Mouse (Mus musculus): ENCODE measurements around the gene Hipk2.

The Hipk2 gene

DNA sequence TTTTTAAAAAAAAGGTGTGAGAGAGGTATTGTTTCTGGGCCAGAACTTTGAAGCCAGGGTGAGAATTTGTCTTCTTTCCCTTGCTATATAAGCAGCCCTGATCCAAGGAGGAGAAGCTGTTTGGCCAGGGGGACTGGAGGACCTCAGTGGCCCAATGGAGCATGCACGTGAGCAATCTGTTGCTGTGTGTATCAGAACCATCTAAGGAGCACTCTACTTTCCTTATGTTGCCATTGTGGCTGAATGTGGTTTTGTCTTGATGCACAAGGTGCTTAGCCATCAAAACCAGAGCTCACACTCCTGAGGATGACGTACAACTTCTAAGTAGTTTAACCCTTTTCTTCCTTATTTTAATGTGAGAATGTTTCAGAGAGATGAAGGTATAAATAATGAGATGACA, 41.2 kb downstream of the Hipk2 start:
- DNase-seq (ENCODE audit: extremely low read depth, low read depth, low spot score) = no peak

DNA sequence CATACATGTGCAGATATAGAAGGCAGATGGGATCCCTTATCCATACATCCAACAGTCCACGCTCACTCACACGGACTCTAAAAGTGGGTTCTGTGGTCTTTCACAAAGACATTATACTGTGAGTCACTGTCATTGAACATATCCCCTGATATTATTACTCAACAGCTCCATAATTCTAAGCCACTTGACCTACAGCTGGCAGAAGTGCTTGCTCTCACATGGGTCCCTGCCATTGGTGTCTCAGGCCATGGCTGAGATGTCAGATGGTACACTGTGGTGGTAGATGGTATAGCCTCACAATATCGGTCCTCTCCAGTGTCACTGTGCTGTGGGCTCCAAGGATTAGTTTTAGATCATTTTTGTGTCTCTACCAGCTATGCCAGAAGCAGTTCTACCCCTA, 42.2 kb downstream of the Hipk2 start:
- no peak for DNase-seq (ENCODE audit: extremely low read depth, low read depth, low spot score)

DNA sequence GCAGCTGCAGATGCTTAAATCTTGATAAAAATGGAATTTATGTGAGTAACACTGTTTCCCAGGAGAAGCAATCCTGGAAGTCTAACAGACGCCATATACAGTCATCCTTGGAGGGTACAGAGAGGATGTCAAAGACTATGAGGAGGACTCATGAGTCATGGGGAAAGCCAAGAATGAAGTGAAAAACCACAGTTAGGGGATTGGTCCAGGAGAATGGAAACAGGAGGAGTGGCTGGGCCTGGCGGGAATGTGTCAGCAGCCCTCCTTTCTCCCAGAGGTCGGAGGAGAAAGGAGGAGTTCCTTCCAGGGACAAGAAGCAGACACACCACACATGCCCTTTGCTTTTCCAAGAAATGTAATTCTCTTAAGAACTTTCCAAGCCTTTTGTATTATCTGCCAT, 46.5 kb downstream of the Hipk2 start:
- DNase-seq (ENCODE audit: extremely low read depth, low read depth, low spot score) = no peak

DNA sequence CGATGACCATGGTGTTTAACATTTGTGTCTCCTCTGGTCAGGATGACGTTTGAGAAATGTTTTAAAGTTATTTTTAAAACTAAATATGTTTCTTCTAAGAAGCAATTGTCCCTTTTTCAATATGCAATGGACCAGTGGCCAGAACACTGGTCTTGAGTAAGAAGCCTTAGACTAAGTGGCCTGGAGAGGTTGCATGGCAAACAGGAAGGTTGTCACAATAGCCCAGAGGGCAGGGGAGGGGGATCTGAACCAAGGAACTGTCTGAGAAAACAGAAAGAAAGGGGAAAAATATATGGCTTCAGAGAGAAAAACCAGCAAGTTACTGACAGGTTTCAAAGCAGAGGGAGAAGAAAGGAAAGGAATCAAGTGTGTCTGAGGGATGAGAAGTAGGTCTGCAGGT, 47.8 kb downstream of the Hipk2 start:
- no peak for DNase-seq (ENCODE audit: extremely low read depth, low read depth, low spot score)

DNA sequence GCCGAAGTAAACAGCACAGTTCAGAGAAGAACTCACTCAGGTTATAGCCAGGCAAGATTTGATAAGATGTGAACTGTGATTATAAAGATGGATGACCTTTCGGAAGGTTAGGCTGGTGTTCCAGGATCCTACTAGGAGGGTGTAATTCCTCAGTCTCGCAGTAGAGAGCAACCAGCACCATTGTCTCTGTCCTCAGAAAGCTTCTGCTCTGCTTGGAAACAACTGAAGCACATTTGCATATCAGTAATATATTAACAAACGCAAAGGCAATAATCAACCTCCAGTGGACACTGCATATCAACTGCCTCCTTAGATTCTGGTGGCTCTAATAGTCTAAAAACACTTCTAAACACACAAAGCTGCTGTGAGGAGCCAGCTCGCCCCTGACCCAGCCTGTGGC, 48.5 kb downstream of the Hipk2 start:
- no peak for DNase-seq (ENCODE audit: extremely low read depth, low read depth, low spot score)

DNA sequence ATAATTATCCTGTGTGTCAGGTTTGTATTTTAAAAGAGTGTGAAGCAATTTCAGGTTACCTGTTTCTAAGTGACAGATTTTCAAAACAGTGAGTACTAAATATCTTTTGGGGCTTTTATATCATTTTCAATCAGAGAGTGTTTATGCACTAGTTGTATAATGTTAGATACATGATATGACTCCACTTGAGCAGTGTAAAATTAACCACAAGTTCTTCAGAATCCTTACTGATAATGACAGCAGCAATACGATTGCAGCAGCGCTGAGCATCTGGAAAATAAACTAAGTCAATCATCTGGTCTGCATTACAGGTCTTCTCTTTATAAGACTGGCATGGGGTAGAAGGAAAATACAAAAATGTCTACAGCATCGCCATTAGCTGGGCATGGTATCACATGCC, 49.1 kb downstream of the Hipk2 start:
- no peak for DNase-seq (ENCODE audit: extremely low read depth, low read depth, low spot score)

DNA sequence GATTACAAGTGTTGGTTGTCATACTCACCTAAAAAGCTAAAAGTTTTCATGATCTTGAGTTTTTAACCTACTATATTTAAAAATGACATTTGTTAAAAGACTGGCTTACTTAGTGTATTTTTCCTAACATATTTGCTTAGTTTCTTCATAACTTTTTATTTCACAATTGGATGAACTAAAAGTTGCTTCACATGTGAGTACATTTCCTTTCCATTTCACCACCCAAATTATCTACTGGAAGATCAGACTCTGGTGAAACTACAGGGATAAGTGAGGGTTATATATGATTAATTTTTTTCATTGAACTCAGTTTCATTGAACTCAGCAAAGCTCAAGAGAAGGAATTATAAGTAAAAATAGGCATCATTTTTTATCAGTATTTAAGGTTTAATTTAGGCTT, 50.1 kb downstream of the Hipk2 start:
- no peak for DNase-seq (ENCODE audit: extremely low read depth, low read depth, low spot score)

DNA sequence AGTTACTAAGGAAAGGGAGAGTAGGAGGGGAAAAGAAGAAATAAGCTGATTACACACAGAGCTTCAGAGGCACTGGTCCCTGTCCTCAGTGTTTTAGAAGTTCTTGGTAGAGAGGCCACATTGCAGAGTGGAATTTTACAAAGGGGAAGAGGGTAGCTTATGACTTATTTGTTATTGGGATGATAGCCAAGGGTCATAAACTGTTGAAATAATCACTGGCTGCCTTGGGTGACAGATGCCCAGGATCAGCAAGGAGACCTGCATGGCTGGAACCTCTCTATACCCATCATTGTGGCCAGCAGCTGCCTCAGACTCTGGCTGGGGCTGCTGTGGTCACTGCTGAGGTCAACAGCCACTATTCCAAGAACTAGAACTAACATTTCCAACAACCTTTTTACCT, 52.1 kb downstream of the Hipk2 start:
- DNase-seq (ENCODE audit: extremely low read depth, low read depth, low spot score) = no peak

DNA sequence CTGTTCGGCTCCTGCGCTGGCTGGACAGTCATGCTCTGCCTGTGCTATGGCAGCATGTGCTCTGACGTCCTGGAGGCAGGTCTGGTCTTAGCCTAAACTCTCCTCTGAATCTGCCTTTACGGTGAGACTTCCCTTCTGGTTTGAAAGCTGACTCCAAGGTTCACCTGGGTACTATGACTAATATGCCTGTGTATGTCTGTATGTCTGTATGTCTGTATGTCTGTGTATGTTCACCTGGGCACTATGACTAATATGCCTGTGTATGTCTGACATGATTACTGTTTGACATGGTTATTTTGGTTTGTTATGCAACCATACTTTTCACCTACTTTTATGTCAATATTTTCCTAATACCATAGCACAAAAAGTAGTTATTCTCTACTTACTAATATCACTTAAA, 52.8 kb downstream of the Hipk2 start:
- DNase-seq (ENCODE audit: extremely low read depth, low read depth, low spot score) = no peak

DNA sequence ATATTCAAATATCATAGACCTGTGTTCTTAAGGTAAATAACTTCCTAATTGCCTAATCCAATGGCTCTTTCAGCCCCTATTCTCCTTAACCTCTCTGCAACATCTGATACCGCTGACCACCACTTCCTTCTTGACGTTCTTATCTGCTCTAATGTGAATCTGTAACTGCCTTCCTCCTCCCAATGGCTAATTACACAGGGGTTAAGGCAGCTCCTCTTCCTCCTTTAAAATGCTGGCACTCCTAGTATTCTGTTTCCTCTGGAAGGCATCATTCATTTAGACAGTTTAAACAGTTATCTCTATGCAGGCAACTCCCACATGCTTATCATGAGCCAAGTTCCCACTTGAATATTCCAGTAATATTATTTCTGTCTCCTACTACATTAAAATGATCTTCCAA, 54.3 kb downstream of the Hipk2 start:
- no peak for DNase-seq (ENCODE audit: extremely low read depth, low read depth, low spot score)

DNA sequence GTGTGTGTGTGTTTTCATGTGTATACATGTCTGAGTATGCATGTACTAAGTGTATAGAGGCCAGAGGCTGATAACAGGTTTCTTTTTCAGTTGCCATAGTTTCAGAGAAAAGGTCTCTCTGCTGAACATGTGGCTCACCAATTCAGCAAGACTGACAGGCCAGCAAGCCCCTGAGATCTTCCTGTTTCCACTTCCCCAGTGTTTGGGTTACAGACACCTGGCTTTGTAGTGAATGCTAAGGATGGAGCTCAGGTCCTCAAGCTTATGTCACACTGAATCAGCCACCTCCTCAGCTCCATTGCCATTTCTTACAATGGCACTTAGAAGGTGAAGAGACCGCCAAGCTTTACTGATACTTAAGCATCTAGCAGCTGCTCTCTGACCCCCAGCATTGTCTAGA, 55.1 kb downstream of the Hipk2 start:
- DNase-seq (ENCODE audit: extremely low read depth, low read depth, low spot score) = no peak

DNA sequence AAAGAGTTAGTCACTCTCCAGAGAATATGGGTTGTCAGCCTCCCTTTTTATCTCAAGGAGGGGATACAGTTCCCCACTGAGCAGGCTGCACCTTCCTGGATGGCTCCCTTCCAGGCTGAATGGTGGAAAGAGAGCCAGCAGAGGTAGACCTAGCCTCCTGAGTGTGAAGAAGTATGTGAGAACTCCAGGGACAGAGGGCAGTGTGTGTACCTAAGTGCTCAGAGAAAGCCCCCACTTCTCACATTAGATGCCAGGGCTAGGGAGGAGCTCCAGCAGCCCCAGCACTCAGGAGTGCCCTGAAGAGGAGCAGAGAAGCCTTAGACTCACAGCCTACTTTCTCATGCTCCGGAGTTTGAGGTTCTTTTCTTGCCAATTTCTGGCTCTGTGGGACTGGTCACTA, 59.7 kb downstream of the Hipk2 start:
- DNase-seq (ENCODE audit: extremely low read depth, low read depth, low spot score) = no peak

DNA sequence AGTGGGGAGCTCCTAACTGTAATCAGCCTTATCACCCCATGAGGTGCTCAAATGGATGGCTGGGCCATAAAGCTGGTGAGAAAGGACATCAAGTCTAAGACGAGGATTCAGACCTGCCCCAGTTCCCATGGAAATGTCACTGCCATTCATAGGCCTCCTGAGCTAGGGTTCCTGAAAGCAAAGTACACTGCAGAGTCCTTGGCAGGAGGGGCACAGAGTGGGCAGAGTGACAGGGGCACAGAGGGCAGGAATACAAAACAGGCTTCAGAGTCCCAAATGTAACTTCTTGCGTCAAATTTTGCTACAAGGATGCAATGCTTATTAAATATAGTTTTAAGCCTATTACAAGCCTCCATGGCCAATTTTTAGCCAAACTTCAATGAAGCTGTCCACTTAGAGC, 60.4 kb downstream of the Hipk2 start:
- DNase-seq (ENCODE audit: extremely low read depth, low read depth, low spot score) = no peak

DNA sequence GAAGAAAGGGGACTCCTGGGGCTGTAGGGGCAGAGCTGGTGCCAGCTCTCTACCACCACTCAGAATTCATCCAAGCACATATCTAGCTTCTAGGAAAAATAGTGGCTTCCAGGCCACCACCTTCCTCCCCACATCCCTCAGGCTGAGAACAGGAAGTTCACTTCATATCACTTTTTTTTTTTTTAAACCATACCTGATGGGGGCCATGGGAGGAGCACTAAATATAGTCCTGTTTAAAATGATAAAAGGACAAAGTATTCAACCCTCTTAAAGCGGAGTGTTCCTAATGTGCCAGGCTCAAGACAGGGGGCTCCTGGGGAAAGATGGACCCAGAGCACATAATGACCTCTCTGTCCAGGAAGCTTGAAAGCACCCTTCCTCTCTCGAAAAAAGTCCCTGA, 61.3 kb downstream of the Hipk2 start:
- no peak for DNase-seq (ENCODE audit: extremely low read depth, low read depth, low spot score)

DNA sequence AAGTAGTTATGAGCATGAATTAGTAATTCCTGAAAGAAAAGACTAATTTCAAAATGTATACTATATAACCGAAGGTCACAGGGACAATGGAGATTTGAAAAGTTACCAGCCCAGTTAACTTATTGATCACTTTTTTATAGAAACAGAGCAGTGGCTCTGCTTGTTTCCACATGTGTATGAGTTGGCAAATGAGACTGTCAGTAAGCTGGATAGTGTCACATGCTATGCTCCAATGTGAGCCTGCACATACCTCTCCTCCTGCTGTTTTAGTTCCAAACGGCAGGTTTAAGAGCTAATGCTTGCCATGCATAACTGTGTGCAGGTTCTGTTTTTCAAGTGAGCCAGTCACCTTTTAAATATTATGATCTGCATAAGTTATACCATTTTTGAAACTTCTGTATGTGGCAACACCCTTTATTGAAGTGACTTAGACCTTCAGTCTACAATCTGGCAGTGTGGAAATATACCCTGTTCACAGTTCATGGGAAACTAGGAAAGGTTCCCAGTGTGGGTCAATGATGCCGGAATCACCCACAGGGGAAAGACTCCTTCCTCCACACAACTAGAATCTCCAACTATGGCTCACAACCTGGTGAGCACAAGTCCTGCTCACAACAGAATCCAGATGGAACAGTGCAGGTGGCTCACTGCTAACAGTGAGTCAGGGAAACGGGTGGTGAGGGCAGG, 64.4 kb downstream of the Hipk2 start:
- DNase-seq (ENCODE audit: extremely low read depth, low read depth, low spot score) = no peak

DNA sequence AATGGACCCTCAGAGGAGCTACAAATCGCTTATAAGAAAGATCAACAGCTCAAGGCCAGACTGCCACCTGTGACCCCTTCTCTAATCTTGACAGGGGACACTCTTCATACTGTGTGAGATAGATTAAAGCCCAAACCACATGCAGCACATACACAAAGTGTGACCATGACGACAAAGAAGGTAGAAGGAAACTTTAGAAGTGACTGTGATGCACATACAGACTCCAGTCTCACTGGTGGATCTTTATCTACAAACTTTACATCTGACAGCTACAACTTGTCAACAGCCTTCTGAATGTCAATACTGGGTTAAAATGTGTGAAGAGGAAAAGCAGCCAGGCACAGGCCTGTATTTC, 65.9 kb downstream of the Hipk2 start:
- no peak for DNase-seq (ENCODE audit: extremely low read depth, low read depth, low spot score)

DNA sequence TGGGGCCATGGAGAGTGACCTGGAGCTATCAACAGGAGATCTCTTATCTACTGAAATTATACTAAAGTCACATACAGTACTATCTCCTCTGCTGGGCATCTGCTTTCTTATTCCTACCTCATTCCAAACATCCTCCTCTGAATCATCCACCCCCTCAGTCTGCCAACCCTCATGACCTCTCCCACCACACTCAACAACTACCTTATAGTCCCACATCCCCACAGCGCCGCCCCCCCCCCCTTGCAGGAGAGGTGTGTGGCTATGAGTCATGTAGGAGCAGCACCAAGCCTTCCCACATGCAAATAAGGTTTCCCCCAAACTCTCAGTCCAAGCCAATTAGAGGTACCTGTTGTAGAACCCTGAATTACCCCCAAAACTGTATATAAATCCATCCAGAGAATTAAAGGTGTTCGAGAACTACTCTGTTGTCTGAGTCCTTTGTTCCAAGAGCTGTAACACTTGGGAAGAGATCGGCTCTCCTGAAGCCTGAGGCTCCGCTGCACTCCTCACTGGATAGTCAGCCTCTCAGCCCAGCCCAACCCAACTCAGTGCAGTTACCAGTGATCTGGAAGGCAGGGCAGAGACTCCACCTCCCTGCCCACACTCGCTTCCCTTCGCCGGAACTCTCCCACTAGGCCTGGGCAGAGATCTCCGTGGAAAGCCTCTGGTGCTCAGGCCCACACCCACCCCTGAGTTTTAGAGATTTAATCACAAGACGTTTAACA, 66.4 kb downstream of the Hipk2 start:
- no peak for DNase-seq (ENCODE audit: extremely low read depth, low read depth, low spot score)

DNA sequence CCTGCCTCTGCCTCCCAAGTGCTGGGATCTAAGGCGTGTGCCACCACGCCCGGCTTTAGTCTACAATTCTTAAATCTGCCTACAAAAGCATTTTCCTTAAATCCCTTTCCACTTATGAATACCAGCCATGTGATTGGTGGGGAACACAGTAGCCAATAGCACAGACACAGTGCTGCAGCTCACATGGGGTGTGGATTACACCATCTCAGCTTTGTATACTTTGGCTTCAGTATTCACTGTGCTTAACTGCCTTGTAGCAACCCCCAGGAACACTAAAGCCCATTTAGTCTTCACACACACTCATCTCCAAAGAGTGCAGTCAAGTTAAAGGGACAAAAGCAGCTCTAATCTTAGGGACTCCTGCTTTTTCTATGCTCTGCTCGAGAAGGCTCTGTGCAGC, 67.6 kb downstream of the Hipk2 start:
- DNase-seq (ENCODE audit: extremely low read depth, low read depth, low spot score) = peak; percentile 92

DNA sequence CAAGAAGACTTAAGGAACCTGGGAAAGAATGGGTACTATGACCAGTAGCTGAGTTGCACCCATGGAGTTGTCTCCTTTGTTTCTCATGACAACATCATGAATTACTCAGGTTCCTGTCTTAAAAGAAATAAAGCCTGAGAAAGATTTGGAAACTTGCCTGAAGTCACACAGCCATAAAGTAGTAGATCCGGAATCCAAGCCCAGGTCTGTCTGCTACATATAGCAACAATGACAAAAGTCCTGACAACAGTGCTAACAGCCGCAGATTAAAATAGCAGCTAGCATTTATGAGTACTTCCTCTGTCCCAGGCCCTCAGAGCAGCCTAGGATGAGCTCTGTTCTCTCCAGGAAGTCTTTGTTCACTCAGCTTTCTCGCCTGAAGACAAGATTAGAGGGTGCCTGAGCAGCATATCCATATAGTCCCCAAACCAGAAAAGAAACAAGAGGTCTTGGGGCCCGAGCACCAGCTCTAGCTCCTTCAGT, 69.0 kb downstream of the Hipk2 start:
- no peak for DNase-seq (ENCODE audit: extremely low read depth, low read depth, low spot score)

DNA sequence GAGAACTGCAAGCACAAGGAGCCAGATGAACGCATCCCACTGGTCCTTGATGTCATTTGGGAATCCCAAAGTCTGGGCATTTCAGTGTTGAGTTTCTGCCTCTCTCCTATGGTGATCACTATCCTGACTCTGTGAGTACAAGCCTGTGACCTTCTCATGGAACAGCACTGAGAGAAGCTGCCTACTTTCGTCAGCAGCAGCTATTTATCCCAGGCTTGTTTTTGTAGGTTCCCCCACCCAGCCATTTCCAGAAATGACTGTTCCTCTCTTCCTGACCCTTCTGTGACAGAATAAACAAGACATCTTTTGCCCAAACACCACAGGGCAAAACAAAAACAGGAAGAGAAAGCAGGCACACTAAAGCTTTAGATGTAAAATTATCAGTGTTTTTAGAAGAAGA, 70.4 kb downstream of the Hipk2 start:
- no peak for DNase-seq (ENCODE audit: extremely low read depth, low read depth, low spot score)

DNA sequence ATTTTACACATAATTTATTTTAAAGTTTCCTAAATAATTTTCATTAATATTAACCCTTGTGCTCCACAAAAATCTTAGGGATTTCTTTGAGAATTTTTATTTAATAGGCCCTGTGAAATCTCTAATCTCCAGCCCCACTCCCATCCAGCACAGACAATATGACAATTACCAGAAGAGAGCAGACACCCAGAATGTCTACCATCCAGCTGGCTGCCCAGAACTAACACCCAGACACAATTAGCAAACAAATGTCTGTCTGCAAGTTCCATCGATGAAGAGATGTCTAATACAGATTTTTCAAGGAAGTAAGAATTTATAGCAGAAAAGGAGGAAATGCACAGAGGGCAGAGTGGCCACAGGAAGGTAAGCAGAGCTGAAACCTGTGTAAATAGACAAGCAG, 74.7 kb downstream of the Hipk2 start:
- no peak for DNase-seq (ENCODE audit: extremely low read depth, low read depth, low spot score)

DNA sequence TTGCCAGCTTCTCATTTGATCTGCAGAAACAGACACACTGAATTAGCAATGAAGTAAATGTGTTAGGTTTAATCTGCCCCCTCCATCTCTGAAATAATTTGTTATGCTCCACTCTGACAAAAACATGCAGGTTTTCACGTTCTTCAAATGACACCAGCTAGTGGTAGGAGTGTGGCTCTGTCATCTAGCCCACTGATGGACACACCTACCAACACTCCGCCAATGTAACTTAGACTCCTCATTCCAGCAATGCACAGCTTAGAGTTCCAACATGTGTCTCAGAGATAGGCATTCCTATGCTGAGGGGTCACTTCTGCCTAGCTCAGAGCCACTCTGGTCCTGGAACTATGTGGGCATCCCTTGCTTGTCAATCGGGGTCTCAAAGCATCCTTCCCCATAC, 78.4 kb downstream of the Hipk2 start:
- no peak for DNase-seq (ENCODE audit: extremely low read depth, low read depth, low spot score)

DNA sequence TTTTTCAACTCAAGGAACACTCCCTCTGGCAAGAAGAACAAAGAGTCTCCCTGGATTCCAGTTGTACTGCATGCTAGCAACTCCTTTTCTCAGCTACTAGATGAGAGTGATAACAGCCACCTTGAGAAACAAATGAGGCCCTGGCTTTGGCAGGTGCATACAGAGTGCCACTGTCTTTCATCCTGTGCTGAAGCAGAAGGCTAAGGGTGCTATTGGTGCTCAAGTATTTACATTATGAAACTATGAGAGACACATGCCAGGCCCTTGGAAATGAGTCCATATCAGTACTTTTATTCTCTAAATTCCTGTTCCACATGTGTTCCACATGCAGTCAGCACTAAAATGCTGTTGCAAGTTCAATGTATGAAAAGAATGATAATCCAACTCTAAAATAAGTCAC, 79.0 kb downstream of the Hipk2 start:
- no peak for DNase-seq (ENCODE audit: extremely low read depth, low read depth, low spot score)
